Mouse (Mus musculus): ENCODE data around the gene Arl6ip4. TPM values are rescaled to one million over a fixed set of nuclear protein-coding genes. Genes with fewer than 3 reads are reported as not detected.

Arl6ip4 gene
- polyA plus RNA-seq, 1 experiment = 62.5 TPM

DNA sequence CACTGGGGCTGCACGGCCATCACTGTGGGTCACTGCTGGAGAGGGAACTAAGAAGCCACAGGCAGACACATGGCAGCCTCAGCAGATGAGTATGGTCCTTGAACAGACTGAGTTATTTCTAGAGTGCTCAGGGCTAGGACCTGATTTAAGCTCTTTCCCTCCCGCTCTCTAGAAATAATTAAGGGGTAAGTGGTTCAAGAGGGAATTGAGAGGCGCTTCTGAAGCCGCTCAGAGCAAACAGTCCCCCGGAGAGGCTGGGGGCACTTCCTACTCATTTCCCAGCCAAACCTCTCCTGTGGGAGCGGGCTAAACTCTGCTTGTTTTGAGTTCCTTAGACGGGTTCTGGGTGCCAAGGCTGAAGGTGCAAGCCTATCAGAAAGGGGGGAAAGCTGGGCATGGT lies 35.0 kb downstream of the Arl6ip4 start:
- DNase-seq (ENCODE audit: low spot score) = no peak

DNA sequence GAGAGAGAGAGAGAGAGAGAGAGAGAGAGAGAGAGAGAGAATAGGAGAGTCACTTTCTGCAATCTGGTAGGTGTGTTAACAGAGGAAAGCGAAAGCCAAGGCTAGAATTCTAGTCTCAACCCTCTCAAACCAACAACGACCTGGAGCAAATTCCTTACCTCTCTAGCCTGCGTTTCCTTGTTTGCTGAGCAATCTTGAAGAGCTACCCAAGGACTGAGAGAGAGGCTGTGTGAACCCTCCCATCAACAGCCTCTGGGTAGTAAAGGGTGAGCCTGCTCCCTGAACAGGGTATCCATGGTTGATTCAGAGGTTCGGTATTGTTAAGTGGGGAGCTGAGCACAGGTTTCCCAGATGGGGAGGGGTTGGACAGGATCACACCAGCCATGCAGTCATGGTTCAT lies 36.8 kb downstream of the Arl6ip4 start:
- no peak for DNase-seq (ENCODE audit: low spot score)

DNA sequence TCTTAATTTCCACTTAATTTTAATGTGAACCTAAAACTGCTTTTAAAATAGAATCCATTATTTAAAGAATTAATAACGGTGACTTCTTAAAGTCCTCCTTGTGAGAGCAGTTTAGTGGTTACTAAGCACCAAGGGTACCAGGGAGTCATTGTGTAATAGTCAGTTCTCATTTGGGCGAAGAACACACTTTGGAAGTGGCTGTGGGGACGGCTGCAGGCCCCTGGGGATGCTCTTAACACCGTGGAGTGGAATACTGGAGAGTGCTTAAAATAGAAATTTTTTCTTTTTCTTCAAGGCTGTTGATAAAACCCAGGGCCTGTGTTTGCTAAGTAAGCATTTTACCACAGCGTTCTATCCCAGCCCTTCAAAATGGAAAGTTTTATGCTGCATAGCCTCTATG lies 40.1 kb downstream of the Arl6ip4 start:
- DNase-seq (ENCODE audit: low spot score) = no peak

DNA sequence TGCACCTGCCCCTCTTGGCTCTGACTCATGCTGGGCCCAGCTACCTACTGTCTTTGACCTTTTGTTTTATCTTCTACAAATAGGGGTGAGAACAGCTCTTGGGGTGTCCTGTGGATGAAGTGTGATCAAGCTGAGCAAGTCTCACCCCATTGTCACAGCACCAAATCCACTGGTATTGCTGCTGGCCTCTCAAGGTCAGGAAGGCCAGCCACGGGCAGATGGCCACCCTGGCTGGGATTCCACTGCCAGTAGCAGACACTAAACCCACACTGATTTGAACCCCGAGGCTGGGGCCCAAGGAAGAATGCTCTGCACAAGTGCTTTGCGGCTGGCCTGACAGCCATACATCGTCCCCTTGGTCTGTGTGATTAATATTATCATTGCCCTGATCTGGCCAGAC lies 42.4 kb downstream of the Arl6ip4 start:
- DNase-seq (ENCODE audit: low spot score) = no peak

DNA sequence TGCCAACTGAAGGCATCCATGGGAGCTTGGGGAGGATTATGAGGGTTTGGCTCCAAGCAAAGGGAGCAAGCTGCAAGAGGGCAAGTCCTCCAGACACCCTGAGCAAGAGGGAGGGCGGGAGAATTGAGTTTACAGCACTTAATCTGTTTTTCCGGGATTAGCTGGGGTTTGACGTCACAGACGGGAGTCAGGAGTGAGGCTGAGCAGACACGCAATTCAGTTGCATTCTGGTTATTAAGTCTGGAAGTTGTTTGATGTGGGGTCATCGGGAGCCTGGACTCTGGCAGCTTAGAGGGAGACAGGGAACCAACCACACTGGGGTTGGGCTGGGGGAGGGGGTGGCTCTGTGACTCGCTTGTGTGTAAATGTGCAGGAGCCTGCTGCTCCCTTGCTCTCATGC lies 43.6 kb downstream of the Arl6ip4 start:
- DNase-seq (ENCODE audit: low spot score) = no peak

DNA sequence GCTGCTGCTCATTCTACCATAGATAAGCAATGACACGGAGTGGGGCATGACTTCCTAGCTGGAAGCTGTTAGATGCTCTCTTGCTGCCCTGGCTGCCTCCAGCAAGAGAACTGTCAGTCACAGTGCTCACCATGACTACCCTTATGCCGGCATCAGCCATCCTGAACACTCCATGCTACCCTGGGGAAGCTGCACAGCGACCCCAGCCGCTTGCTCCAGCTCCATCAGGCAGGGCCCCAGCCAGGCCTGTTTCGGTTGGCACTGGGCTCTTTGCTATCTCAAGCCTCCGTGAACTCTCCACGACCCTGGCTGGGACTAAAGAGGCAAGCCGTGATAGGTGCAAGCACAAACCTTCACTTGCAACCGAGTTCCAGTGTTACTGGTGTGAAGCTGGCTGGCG lies 45.9 kb downstream of the Arl6ip4 start:
- no peak for DNase-seq (ENCODE audit: low spot score)

DNA sequence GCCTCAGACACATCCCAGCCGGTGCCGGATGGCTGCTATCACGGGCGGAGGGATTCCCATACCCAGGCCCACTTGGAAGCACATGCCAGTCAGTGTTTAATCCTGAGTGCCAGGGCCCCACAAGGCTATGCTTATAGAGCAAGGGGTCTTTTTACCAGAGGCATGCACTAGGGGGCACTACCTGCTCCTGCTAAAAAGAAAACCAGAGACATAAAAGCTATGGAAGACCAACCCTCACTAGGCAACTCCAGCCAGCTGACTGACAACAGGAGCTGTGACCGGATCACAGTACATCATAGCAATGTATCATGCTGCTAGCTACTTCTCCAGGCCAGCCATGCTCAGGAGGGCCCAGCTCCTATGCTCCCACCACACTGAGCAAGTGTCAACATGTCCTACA lies 46.7 kb downstream of the Arl6ip4 start:
- no peak for DNase-seq (ENCODE audit: low spot score)

DNA sequence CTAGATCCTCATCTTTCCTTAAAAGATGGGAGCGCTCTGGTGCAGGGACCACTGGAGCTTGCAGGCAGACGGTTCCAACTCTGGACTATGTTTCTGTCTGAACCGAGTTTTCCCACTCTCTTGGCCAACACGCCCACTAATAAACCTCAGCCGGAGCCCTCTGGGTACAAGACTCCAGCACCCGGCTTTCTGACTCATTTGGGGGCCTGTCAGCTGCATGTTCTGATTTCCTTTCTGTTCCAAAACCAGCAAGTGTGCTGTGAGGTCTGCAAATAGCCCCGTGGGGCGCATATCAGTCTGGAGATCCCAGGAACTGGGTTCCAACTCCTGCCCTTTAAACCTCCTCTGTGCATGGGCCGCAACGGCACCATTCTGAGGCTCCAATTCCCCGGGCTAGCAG lies 47.6 kb downstream of the Arl6ip4 start:
- DNase-seq (ENCODE audit: low spot score) = no peak

DNA sequence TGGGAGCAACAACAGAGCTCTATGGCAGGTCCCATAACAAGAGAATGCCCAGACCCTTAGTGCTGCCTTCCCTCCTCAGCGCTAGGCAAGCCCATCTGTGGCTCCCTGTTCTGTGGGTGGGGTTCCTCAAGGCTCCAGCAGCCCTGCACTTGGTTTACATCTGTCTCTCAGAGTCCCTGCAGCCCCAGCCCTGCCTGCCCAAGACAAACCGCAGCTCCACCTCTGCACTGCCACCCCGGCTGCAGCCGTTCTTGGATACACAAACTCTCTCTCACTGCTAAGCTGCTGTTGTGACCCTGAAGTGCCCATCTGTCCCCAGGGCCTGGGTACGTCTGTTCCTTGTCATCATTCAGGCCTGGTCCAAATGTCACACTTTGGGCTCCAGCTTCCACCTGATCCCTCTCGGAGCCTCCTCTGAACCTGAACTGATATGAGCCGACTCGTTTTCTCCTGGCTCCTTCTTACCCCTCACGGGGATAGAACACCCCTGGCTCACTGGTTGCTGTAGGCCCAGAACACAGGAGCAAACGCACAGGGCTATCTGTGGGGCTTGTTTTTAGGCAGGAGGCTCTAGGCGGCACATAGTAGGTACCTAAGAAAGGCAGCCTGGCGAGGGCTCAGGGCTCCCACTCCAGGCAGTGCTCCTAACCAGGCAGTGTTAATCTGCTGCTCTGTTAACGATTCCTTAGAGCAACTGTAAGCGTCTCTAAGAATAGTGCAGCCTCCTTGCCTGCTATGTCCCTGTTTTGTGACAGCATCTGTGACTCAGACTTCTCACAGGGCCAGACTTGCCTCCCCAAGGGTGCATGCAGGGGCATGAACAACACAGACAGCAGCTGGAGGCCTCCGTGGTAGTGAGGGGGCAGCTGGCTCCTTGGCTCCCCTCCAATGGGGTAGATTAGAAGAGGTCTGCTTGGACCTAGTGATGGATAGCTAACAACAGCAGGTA lies 50.0 kb downstream of the Arl6ip4 start:
- DNase-seq (ENCODE audit: low spot score) = no peak

DNA sequence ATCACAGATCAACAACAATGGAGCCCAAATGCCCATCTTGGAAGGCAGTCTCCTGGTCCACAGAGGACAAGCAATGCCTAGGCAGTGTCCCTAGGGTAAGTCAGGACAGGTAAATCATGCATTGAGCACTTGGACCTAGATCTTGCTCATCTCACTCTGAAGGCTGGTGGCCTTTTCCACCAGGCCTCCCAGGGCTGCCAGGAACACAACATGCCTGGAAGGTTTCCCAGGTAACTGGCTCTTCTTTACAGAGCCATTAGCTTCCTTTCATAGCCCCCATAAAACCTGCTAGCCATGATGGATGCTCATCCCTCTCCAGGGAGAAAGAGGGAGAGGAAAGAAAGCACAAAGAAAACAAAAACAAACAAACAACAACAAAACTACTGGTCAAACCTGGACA lies 50.9 kb downstream of the Arl6ip4 start:
- DNase-seq (ENCODE audit: low spot score) = no peak

DNA sequence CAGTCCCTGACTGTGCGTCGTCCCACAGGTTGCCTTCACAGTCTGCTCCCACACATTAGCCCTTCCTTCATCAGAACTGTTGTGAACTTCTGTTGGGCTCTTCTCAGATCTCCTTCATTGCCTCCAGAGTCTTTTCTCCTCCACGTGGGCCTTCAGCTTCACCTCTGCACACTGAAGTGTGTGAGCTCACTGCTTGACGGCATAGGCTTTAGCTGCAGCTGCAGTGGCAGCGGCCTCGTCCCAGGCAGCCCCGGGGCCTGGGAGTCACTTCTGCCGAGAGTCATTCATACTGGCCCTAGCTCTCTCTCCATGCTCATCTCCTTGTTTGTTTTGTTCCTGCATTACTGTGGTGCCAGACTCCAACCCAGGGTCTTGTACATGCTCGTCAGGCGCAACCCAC lies 51.7 kb downstream of the Arl6ip4 start:
- no peak for DNase-seq (ENCODE audit: low spot score)

Other genes with a start within 250 kb of the Arl6ip4 start
- 8.4 and 9.0 TPM in 2 replicates for gene Hcar1, start 236.1 kb upstream of the Arl6ip4 start, polyA plus RNA-seq (2012; rRNA removed)
- gene Denr, start 208.9 kb upstream of the Arl6ip4 start, polyA plus RNA-seq (2012; rRNA removed) = 36.5 and 38.1 TPM in 2 replicates
- gene Gm43518, start 188.7 kb upstream of the Arl6ip4 start, polyA plus RNA-seq (2012; rRNA removed) = 2.3 and 2.8 TPM in 2 replicates
- gene Ccdc62, start 185.4 kb upstream of the Arl6ip4 start, polyA plus RNA-seq (2012; rRNA removed) = 10.9 and 15.4 TPM in 2 replicates
- 53.9 and 54.0 TPM in 2 replicates for gene Hip1r, start 142.5 kb upstream of the Arl6ip4 start, polyA plus RNA-seq (2012; rRNA removed)
- 34.2 and 38.8 TPM in 2 replicates for gene Vps37b, start 83.8 kb upstream of the Arl6ip4 start, polyA plus RNA-seq (2012; rRNA removed)
- gene Abcb9, start 20.3 kb upstream of the Arl6ip4 start, polyA plus RNA-seq (2012; rRNA removed) = 2.2 and 3.8 TPM in 2 replicates
- gene Ogfod2, start 3.8 kb upstream of the Arl6ip4 start, polyA plus RNA-seq (2012; rRNA removed) = 24.8 and 32.2 TPM in 2 replicates
- 23.0 and 33.6 TPM in 2 replicates for gene Pitpnm2, start 133.7 kb downstream of the Arl6ip4 start, polyA plus RNA-seq (2012; rRNA removed)
- 7.2 and 7.7 TPM in 2 replicates for gene Mphosph9, start 211.9 kb downstream of the Arl6ip4 start, polyA plus RNA-seq (2012; rRNA removed)
- 9.1 and 9.6 TPM in 2 replicates for gene 2810006K23Rik, start 212.0 kb downstream of the Arl6ip4 start, polyA plus RNA-seq (2012; rRNA removed)
- gene Cdk2ap1, start 247.0 kb downstream of the Arl6ip4 start, polyA plus RNA-seq (2012; rRNA removed) = 106 and 119 TPM in 2 replicates

All from urinary bladder, adult 2 months (tissue).